Mouse (Mus musculus): ENCODE results near the gene Ccdc170. TPM values are rescaled to one million over a fixed set of nuclear protein-coding genes. Genes with fewer than 3 reads are reported as not detected.
A peak's percentile ranks its signal among the peaks of the same experiment; 100 is the strongest.

Gene Ccdc170
- polyA plus RNA-seq, 1 experiment from 2014 or later, result not detected

DNA sequence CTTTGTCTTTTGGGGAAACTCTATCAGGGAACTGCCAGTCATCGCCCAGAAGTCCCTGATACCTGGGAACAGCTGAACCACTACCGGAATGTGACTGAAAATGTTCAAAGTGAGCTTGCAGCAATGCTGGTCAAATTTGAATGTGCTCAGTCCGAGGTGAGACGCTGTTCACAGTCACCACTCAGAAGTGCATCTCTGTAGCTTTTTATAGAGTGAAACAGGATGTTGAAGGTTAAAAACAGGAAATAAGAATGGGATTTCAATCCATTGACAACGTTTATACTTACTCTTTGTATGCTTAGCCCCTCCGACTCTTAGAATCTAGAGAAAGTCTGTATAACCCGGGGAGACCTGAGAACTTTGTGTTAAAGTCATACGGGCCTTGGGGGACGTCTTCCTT lies 30.4 kb downstream of the Ccdc170 start:
- H3K27ac ChIP-seq (ENCODE audit: low read depth), result no peak overlapping the region
- H3K4me1 ChIP-seq (ENCODE audit: insufficient read depth), result no peaks in the 10 kb centered on the region
- WGBS (ENCODE audit: insufficient replicate concordance), result 49% methylated on average over 9 of the region's 9 CpGs
- H3K36me3 ChIP-seq (replicated peaks; ENCODE audit: insufficient read depth, low read length), result no peaks in the 10 kb centered on the region
- H3K9me3 ChIP-seq (ENCODE audit: low read length), result no peaks in the 10 kb centered on the region
- no peak overlapping the region for H3K4me2 ChIP-seq (ENCODE audit: low read depth, low read length)
- no peak overlapping the region for H3K4me3 ChIP-seq (ENCODE audit: low read depth, low read length)
- TF ChIP-seq EP300 (IDR thresholded peaks at IDR 0.05; ENCODE audit: low read depth) (no peak), CTCF (IDR thresholded peaks at IDR 0.05; ENCODE audit: low read depth) (no peak)
- no peak overlapping the region for H3K9ac ChIP-seq (replicated peaks)
- no peak for ATAC-seq
- no peak for DNase-seq
- no peaks in the 10 kb centered on the region for H3K27me3 ChIP-seq (ENCODE audit: insufficient read depth, low read length)

- ATAC-seq (no peak), DNase-seq (no peak)
- TF ChIP-seq EP300 (IDR thresholded peaks at IDR 0.05; ENCODE audit: low read depth) (no peak), CTCF (IDR thresholded peaks at IDR 0.05; ENCODE audit: low read depth) (no peak)
- no peak overlapping the region for H3K27ac ChIP-seq (ENCODE audit: low read depth)
- H3K9ac ChIP-seq (replicated peaks), result no peak overlapping the region
- no peaks in the 10 kb centered on the region for H3K36me3 ChIP-seq (replicated peaks; ENCODE audit: insufficient read depth, low read length)
- no peaks in the 10 kb centered on the region for H3K4me1 ChIP-seq (ENCODE audit: insufficient read depth)
- H3K9me3 ChIP-seq (ENCODE audit: low read length), result no peaks in the 10 kb centered on the region
- H3K4me2 ChIP-seq (ENCODE audit: low read depth, low read length), result no peak overlapping the region
- 68% methylated on average over 2 of the region's 2 CpGs for WGBS (ENCODE audit: insufficient replicate concordance)
- no peaks in the 10 kb centered on the region for H3K27me3 ChIP-seq (ENCODE audit: insufficient read depth, low read length)
- H3K4me3 ChIP-seq (ENCODE audit: low read depth, low read length), result no peak overlapping the region
Observed at GRCm38 (mm10) chr10:4517614-4518013, 35.3 kb downstream of the Ccdc170 start.

GRCm38 (mm10) chr10:4519645-4520044 lies 37.3 kb downstream of the Ccdc170 start:
- Histone ChIP-seq H3K4me2 (ENCODE audit: low read depth, low read length) (no peak overlapping the region), H3K4me1 (ENCODE audit: insufficient read depth) (no peaks in the 10 kb centered on the region), H3K9me3 (ENCODE audit: low read length) (no peaks in the 10 kb centered on the region), H3K9ac (replicated peaks) (no peak overlapping the region), H3K36me3 (replicated peaks; ENCODE audit: insufficient read depth, low read length) (no peaks in the 10 kb centered on the region), H3K27ac (ENCODE audit: low read depth) (no peak overlapping the region), H3K4me3 (ENCODE audit: low read depth, low read length) (no peak overlapping the region), H3K27me3 (ENCODE audit: insufficient read depth, low read length) (no peaks in the 10 kb centered on the region)
- ATAC-seq (no peak), DNase-seq (no peak)
- no peak for TF ChIP-seq EP300 (IDR thresholded peaks at IDR 0.05; ENCODE audit: low read depth)
- TF ChIP-seq CTCF (IDR thresholded peaks at IDR 0.05; ENCODE audit: low read depth), result no peak
- WGBS (ENCODE audit: insufficient replicate concordance), result 63% methylated on average over 3 of the region's 3 CpGs

- 67% methylated on average over 6 of the region's 6 CpGs for WGBS (ENCODE audit: insufficient replicate concordance)
- DNase-seq, result no peak
Observed at GRCm38 (mm10) chr10:4520394-4521102, 38.2 kb downstream of the Ccdc170 start.

DNA sequence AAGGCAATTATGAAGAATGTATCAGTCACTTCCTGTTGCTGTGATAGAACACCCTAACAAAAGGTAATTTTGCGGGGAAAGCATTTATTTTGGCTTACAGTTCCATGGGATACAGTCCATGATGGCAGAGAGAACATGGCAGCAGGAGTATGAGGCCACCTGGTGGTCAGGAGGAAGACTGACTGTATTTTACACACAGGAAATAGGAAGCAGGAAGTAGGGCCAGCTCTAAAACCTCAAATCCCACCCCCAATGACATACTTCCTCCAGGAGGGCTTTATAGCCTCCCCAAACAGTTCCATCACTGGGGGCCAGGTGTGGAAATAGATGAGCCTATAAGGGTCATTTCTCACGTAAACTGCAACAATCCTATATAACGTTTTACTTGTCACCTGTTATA lies 39.8 kb downstream of the Ccdc170 start:
- H3K27ac ChIP-seq (ENCODE audit: low read depth), result no peak overlapping the region
- ATAC-seq (no peak), DNase-seq (no peak)
- no peaks in the 10 kb centered on the region for H3K27me3 ChIP-seq (ENCODE audit: insufficient read depth, low read length)
- 81% methylated on average over 3 of the region's 3 CpGs for WGBS (ENCODE audit: insufficient replicate concordance)
- H3K36me3 ChIP-seq (replicated peaks; ENCODE audit: insufficient read depth, low read length), result no peaks in the 10 kb centered on the region
- H3K4me1 ChIP-seq (ENCODE audit: insufficient read depth), result no peaks in the 10 kb centered on the region
- H3K9me3 ChIP-seq (ENCODE audit: low read length), result no peaks in the 10 kb centered on the region
- H3K9ac ChIP-seq (replicated peaks), result no peak overlapping the region
- TF ChIP-seq EP300 (IDR thresholded peaks at IDR 0.05; ENCODE audit: low read depth), result no peak
- TF ChIP-seq CTCF (IDR thresholded peaks at IDR 0.05; ENCODE audit: low read depth), result peak; percentile 30; the same call in 1 of the 2 replicates
- H3K4me2 ChIP-seq (ENCODE audit: low read depth, low read length), result no peak overlapping the region
- H3K4me3 ChIP-seq (ENCODE audit: low read depth, low read length), result no peak overlapping the region

More at GRCm38 (mm10) chr10:4520394-4521102, 38.2 kb downstream of the Ccdc170 start:
- no peaks in the 10 kb centered on the region for H3K9me3 ChIP-seq (ENCODE audit: low read length)
- no peaks in the 10 kb centered on the region for H3K4me1 ChIP-seq (ENCODE audit: insufficient read depth)
- no peaks in the 10 kb centered on the region for H3K36me3 ChIP-seq (replicated peaks; ENCODE audit: insufficient read depth, low read length)
- no peak overlapping the region for H3K4me3 ChIP-seq (ENCODE audit: low read depth, low read length)
- no peaks in the 10 kb centered on the region for H3K27me3 ChIP-seq (ENCODE audit: insufficient read depth, low read length)
- no peak overlapping the region for H3K27ac ChIP-seq (ENCODE audit: low read depth)
- no peak overlapping the region for H3K9ac ChIP-seq (replicated peaks)
- no peak overlapping the region for H3K4me2 ChIP-seq (ENCODE audit: low read depth, low read length)
- TF ChIP-seq CTCF (IDR thresholded peaks at IDR 0.05; ENCODE audit: low read depth), result no peak
- TF ChIP-seq EP300 (IDR thresholded peaks at IDR 0.05; ENCODE audit: low read depth), result no peak
- ATAC-seq, result no peak

- DNase-seq (no peak), ATAC-seq (no peak)
- no peak overlapping the region for H3K27ac ChIP-seq (ENCODE audit: low read depth)
- H3K4me1 ChIP-seq (ENCODE audit: insufficient read depth), result no peaks in the 10 kb centered on the region
- H3K4me2 ChIP-seq (ENCODE audit: low read depth, low read length), result no peak overlapping the region
- TF ChIP-seq CTCF (IDR thresholded peaks at IDR 0.05; ENCODE audit: low read depth) (no peak), EP300 (IDR thresholded peaks at IDR 0.05; ENCODE audit: low read depth) (no peak)
- no peak overlapping the region for H3K9ac ChIP-seq (replicated peaks)
- no peak overlapping the region for H3K4me3 ChIP-seq (ENCODE audit: low read depth, low read length)
- 52% methylated on average over 4 of the region's 4 CpGs for WGBS (ENCODE audit: insufficient replicate concordance)
- H3K9me3 ChIP-seq (ENCODE audit: low read length), result no peaks in the 10 kb centered on the region
- no peaks in the 10 kb centered on the region for H3K27me3 ChIP-seq (ENCODE audit: insufficient read depth, low read length)
- H3K36me3 ChIP-seq (replicated peaks; ENCODE audit: insufficient read depth, low read length), result no peaks in the 10 kb centered on the region
Observed at GRCm38 (mm10) chr10:4523078-4523477, 40.8 kb downstream of the Ccdc170 start.
